Mouse (Mus musculus) heart, adult 2 months (tissue): ENCODE results near the gene Itk. TPM values are rescaled to one million over a fixed set of nuclear protein-coding genes. Genes with fewer than 3 reads are reported as not detected.

Experiments used
- DNase-seq, 2 experiments: peaks; one replicate each; pipeline ENCODE4 v3.0.0; 2021
- H3K27ac ChIP-seq: fragments of 200-600 bp; 2 replicates; pipeline ENCODE4 v1.8.1; 2022
- H3K27me3 ChIP-seq: fragments of 200-500 bp; 2 replicates; pipeline ENCODE4 v1.6.1; 2012; ENCODE audit warnings: mild to moderate bottlenecking, low read length, inconsistent platforms, mixed read lengths; ENCODE audit not compliant: control insufficient read depth, insufficient read depth
- H3K36me3 ChIP-seq: fragments of 200-500 bp; 2 replicates; pipeline ENCODE4 v1.6.1; 2012; ENCODE audit warnings: low read length, inconsistent platforms; ENCODE audit not compliant: control insufficient read depth, insufficient read depth
- H3K4me1 ChIP-seq: fragments of 200-500 bp; 2 replicates; pipeline ENCODE4 v1.6.1; 2011; ENCODE audit warnings: low read length; ENCODE audit not compliant: control insufficient read depth, insufficient read depth
- H3K4me3 ChIP-seq: fragments of 200-600 bp; 2 replicates; pipeline ENCODE4 v1.8.1; 2022
- H3K79me2 ChIP-seq: fragments of 200-500 bp; replicated peaks from 2 replicates; pipeline ENCODE4 v1.6.1; 2012; ENCODE audit warnings: mild to moderate bottlenecking, inconsistent platforms, low read length, moderate library complexity, mixed read lengths; ENCODE audit not compliant: control insufficient read depth, insufficient read depth
- H3K9ac ChIP-seq: fragments of 200-500 bp; 2 replicates; pipeline ENCODE4 v1.6.1; 2012; ENCODE audit warnings: low read depth, mild to moderate bottlenecking, control low read depth, inconsistent platforms, low read length, mixed read lengths
- CTCF ChIP-seq: fragments of 200-600 bp; IDR thresholded peaks from 2 replicates; pipeline ENCODE4 v1.8.1; 2022; ENCODE audit warnings: antibody characterized with exemption, mild to moderate bottlenecking, moderate library complexity
- EP300 ChIP-seq: fragments of 200-500 bp; IDR thresholded peaks from 2 replicates; pipeline ENCODE4 v1.6.1; 2011; ENCODE audit warnings: low read depth, low read length, control low read depth; ENCODE audit not compliant: insufficient read depth
- POLR2A ChIP-seq: fragments of 200-500 bp; IDR thresholded peaks from 2 replicates; pipeline ENCODE4 v1.6.1; 2011; ENCODE audit warnings: mild to moderate bottlenecking, low read depth, low read length, control low read depth; ENCODE audit not compliant: insufficient read depth
- WGBS: fragments of 180-500 bp; shearing (Covaris S2); methylation state at CpG from one replicate; pipeline ENCODE4 v1.1.7; 2018; 5-methylcytosine and 5-hydroxymethylcytosine counted together
- intact Hi-C: fragments of 180-260 bp; cut with DNase I; formaldehyde crosslinking; loops from one replicate; pipeline ENCODE4 v1.15.1; 2025
- polyA plus RNA-seq: library from polyadenylated mRNA; depleted of rRNA; stranded (reverse); fragments of >200 nt; gene quantifications from 2 replicates; pipeline ENCODE4 v1.2.3, GENCODE M21; 2012
- total RNA-seq, 2 experiments: library from RNA; stranded (reverse); gene quantifications; 2 replicates each; pipeline ENCODE4 v1.2.3; 2021

Gene Itk
- total and polyA plus RNA-seq, 3 experiments = 0.26 to 0.51 (median 0.30) TPM

GRCm38 (mm10) chr11:46341960-46342359 lies 47.4 kb downstream of the Itk start:
- H3K4me1 ChIP-seq = no peaks in the 10 kb centered on the region; the same call in 1 of the 2 replicates
- H3K9ac ChIP-seq = no peak overlapping the region
- H3K4me3 ChIP-seq = no peak overlapping the region
- H3K27me3 ChIP-seq = no peaks in the 10 kb centered on the region
- DNase-seq = peak in 1 of 2 experiments; percentile 23
- no peaks in the 10 kb centered on the region for H3K79me2 ChIP-seq
- H3K36me3 ChIP-seq = peaks cover 2% of the 10 kb centered on the region; the same call in 1 of the 2 replicates
- intact Hi-C loops = loop anchor here (2.0 kb wide), 1 partner anchor 67 kb away; no protein-coding TSS in a partner anchor
- no peak for TF ChIP-seq POLR2A
- no peak for TF ChIP-seq EP300
- no peak for TF ChIP-seq CTCF
- 57% methylated on average over 4 of the region's 4 CpGs for WGBS
- peak overlapping the region; percentile 63 for H3K27ac ChIP-seq

- DNase-seq = no peak
- H3K4me1 ChIP-seq = no peaks in the 10 kb centered on the region
- intact Hi-C loops = no loop called here
- no peak overlapping the region for H3K27ac ChIP-seq
- H3K79me2 ChIP-seq = no peaks in the 10 kb centered on the region
- no peaks in the 10 kb centered on the region for H3K27me3 ChIP-seq
- no peak for TF ChIP-seq CTCF
- TF ChIP-seq EP300 = no peak
- TF ChIP-seq POLR2A = no peak
- H3K4me3 ChIP-seq = no peak overlapping the region
- H3K36me3 ChIP-seq = no peaks in the 10 kb centered on the region
- 72% methylated on average over 5 of the region's 5 CpGs for WGBS
- H3K9ac ChIP-seq = no peak overlapping the region
Measured at GRCm38 (mm10) chr11:46336020-46336419, 53.3 kb downstream of the Itk start.

- Histone ChIP-seq H3K36me3 (no peaks in the 10 kb centered on the region), H3K27me3 (no peaks in the 10 kb centered on the region), H3K9ac (no peak overlapping the region), H3K4me3 (no peak overlapping the region), H3K27ac (no peak overlapping the region), H3K79me2 (no peaks in the 10 kb centered on the region), H3K4me1 (no peaks in the 10 kb centered on the region)
- no peak for DNase-seq
- no peak for TF ChIP-seq EP300
- TF ChIP-seq CTCF = no peak
- TF ChIP-seq POLR2A = no peak
- intact Hi-C loops = no loop called here
- WGBS = 88% methylated on average over 8 of the region's 8 CpGs
Measured at GRCm38 (mm10) chr11:46332217-46332616, 57.1 kb downstream of the Itk start.

GRCm38 (mm10) chr11:46326271-46327015 lies 62.9 kb downstream of the Itk start:
- H3K27me3 ChIP-seq = no peaks in the 10 kb centered on the region
- peak in 1 of 2 experiments; percentile 40 for DNase-seq
- no peak for TF ChIP-seq POLR2A
- no peak overlapping the region for H3K4me3 ChIP-seq
- H3K4me1 ChIP-seq = no peaks in the 10 kb centered on the region
- intact Hi-C loops = no loop called here
- H3K79me2 ChIP-seq = no peaks in the 10 kb centered on the region
- no peak overlapping the region for H3K9ac ChIP-seq
- 74% methylated on average over 16 of the region's 16 CpGs for WGBS
- H3K27ac ChIP-seq = no peak overlapping the region
- H3K36me3 ChIP-seq = no peaks in the 10 kb centered on the region

- Histone ChIP-seq H3K4me3 (no peak overlapping the region), H3K79me2 (no peaks in the 10 kb centered on the region), H3K9ac (no peak overlapping the region), H3K4me1 (no peaks in the 10 kb centered on the region; the same call in 1 of the 2 replicates), H3K36me3 (no peaks in the 10 kb centered on the region), H3K27ac (no peak overlapping the region), H3K27me3 (no peaks in the 10 kb centered on the region)
- TF ChIP-seq POLR2A (no peak), CTCF (no peak), EP300 (no peak)
- no peak for DNase-seq
- 80% methylated on average over 7 of the region's 7 CpGs for WGBS
- intact Hi-C loops = no loop called here
Measured at GRCm38 (mm10) chr11:46321559-46321958, 67.8 kb downstream of the Itk start.

GRCm38 (mm10) chr11:46314534-46314933 lies 74.8 kb downstream of the Itk start:
- Histone ChIP-seq H3K27ac (no peak overlapping the region), H3K4me1 (no peaks in the 10 kb centered on the region; the same call in 1 of the 2 replicates), H3K79me2 (no peaks in the 10 kb centered on the region), H3K36me3 (no peaks in the 10 kb centered on the region), H3K4me3 (no peak overlapping the region), H3K27me3 (peaks cover 3% of the 10 kb centered on the region; the same call in 1 of the 2 replicates), H3K9ac (no peak overlapping the region)
- DNase-seq = no peak
- intact Hi-C loops = no loop called here
- 65% methylated on average over 7 of the region's 7 CpGs for WGBS
- TF ChIP-seq POLR2A (no peak), CTCF (no peak)
